Mouse (Mus musculus) left cerebral cortex, adult 9 months (tissue): Measurements from ENCODE around the gene Pigw.

ENCODE experiments used
- DNase-seq, 2 experiments: peaks; one replicate each; pipeline ENCODE4 v3.0.0; 2022; ENCODE audit warnings: low spot score in 2 of 2

Pigw gene

DNA sequence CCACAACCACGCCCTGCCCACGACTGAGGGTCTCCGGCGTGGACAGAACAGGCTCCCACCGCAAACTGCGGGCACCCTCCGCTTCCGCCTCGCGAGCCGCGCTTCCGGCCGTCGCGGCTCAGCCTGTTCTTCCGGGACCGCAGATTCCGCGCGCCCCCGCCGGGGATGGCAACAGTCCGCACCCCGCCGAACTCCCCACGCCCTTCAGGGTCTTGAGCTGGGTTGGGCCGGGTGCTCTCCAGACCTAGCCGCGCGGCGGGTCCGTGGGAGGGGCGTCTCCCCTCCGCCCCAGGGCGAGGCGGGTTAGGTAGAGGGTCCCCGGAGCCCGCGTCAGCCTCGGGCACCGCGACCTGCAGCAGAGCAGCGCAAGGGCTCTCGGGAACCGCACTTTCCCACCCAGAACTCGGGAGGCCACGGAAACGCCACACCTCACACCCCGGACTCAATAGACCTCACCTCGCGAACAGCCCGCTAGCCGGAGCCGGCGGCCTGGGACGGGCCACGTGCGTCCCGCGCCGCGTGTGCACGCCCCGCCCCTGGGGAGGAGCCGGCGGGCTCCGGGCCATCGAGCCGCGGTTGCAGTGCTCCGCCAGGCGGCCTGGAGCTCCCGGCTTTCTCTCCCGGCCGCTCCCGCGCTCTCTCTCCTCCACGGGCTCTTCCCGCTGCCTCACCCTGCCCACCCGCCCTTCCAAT lies at the start of gene Pigw, which contains the start of gene Myo19:
Gene Pigw, minus strand, starts transcription at position 514 of the 693 bp plus-strand sequence.
Gene Myo19, plus strand, starts transcription at position 377 of the 693 bp plus-strand sequence.
- DNase-seq = peak in 1 of 2 experiments; percentile 59

DNA sequence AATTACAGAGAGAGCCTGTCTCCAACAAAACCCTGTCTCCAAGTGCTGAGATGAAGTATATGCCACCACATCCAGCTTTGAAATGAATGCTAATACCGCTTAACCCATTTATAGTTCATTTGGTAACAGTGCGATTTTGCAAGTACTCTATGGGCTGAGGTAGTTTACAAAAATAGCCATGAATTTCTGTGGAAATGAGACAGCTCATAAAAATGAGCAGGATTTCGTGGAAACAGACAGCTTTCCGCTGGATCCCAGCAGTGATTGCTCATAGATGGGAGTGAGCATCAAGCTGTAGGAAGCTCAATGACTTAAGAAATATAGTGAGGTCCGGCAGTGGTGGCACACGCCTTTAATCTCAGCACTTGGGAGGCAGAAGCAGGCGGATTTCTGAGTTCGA lies 40.9 kb upstream of the Pigw start:
- DNase-seq = no peak

- no peak for DNase-seq
Observed at GRCm38 (mm10) chr11:84919951-84920350, 39.9 kb upstream of the Pigw start.

DNA sequence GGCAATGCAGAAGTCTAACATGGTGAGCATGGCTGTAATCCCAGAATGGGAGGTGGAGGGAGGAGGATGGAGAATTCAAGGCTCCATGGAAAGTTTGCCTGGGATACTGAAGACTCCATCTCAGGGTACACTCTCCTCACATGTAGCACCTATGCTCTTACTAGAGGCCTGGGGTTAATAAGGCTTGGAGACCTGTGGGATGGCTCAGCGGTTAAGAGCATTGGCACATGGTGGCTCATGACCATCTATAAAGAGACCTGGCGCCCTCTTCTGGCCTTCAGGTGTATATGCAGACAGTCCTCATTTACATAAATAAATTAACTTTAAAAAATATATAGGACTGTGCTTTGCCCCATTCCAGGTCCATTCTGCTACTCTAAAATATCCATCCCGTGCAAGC lies 39.2 kb upstream of the Pigw start:
- no peak for DNase-seq

GRCm38 (mm10) chr11:84918425-84918824 lies 38.3 kb upstream of the Pigw start:
- DNase-seq = peak in 1 of 2 experiments; percentile 88

GRCm38 (mm10) chr11:84916703-84917300 lies 36.7 kb upstream of the Pigw start:
- no peak for DNase-seq

GRCm38 (mm10) chr11:84916053-84916702 lies 36.1 kb upstream of the Pigw start, which contains the start of gene Znhit3:
TSS of gene Znhit3 (minus strand) at chr11:84916366.
- DNase-seq = peak; percentile 75 to 92

GRCm38 (mm10) chr11:84914673-84915072 lies 34.6 kb upstream of the Pigw start:
- no peak for DNase-seq

DNA sequence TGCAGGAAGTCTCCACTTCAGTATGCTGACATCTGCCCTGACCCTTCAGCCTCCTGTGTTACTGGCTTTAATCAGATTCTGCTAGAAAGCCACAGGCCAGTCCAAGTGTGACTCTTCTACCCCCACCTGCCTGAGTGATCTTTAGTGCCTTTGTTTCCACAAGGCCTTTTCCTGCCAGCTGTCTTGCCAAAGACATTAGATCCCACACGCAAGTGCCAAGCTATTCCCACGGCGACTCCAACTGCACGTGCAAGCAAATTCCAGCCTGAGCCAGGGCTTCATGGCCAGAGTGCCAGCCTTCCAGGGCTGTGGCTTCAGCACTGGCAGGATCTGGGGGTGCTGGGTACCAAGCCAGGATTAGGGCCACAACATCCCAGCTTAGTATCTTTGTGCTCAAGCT lies 30.3 kb upstream of the Pigw start:
- no peak for DNase-seq

GRCm38 (mm10) chr11:84908480-84908879 lies 28.4 kb upstream of the Pigw start:
- no peak for DNase-seq

DNA sequence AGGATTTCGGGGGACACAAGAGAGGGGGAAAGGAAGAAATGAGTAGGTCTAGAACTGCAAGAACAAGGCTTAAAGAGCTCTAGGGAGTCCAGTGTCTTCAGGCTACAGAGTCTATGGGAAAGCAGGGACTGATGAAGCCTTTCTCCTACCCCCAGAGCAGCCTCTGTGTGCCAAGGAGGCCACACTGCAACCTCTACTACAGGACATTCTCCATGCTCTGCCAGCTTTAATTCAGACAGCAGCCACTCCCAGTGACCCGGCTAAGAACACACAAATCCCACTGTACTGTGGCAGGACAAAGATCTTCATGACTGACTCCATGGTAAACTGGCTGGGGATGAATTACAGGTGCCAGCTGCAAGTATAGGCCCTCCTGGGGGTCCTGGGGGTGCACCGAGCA lies 27.0 kb upstream of the Pigw start:
- no peak for DNase-seq

- peak in 1 of 2 experiments; percentile 59 for DNase-seq
Observed at GRCm38 (mm10) chr11:84904597-84905144, 24.6 kb upstream of the Pigw start.

DNA sequence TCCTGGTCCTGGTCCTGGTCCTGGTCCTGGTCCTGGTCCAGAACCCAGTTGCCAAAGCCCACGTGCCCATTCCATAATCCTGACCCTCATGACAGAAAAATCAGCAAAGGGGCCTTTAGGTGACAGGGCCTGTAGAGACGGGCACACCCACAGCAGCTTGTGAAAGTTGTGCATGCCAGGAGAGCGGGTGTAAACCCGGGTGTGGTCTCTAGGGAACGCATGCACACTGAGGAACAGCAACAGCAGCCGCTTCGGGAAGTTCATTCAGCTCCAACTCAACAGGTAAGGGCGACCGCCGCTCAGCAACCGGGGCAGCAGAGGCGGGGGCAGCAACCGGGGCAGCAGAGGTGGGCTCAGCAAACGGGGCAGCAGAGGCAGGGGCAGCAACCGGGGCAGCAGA lies 13.0 kb upstream of the Pigw start:
- DNase-seq = no peak

DNA sequence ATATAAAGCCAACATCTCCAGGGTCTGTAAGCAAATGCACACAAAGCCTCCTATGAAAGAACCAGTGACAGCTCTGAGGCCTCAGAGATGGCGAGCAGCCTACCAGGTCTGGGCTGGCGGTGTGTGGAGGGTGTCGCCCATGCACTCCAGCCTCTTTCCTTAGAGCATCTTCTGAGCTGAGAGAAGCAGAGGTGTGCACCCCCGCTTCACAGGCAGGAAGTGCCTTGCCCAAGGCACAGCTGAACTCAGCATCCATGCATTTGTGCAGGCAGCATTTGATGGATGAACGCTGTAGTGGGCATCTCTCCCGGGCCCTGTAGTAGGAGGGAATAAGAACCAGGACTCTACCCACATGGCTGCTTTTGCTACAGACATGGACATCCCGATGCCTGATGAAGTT lies 11.6 kb upstream of the Pigw start:
- DNase-seq = no peak

DNA sequence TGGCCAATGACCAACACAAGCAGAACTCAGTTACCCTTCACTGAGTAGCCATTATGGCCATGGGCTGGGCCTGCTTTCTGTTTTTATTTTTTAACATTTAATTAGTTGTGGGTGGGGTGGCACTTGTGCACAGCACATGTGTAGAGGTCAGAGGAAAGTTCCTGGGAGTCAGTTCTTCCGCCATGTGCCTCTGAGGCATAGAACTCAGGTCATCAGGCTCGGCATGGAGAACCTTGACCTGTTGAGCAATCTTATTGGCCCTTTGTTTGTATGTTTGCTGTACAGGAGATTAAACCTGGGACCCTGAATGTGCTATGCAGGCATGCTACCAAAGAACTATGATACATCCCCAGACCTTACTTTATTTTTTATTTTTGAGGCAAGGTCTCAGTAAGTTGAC lies 9.4 kb upstream of the Pigw start:
- DNase-seq = no peak

GRCm38 (mm10) chr11:84888025-84888424 lies 7.9 kb upstream of the Pigw start:
- DNase-seq = no peak

GRCm38 (mm10) chr11:84886767-84887511 lies 6.9 kb upstream of the Pigw start:
- DNase-seq = no peak

- no peak for DNase-seq
Observed at GRCm38 (mm10) chr11:84886236-84886635, 6.2 kb upstream of the Pigw start.

DNA sequence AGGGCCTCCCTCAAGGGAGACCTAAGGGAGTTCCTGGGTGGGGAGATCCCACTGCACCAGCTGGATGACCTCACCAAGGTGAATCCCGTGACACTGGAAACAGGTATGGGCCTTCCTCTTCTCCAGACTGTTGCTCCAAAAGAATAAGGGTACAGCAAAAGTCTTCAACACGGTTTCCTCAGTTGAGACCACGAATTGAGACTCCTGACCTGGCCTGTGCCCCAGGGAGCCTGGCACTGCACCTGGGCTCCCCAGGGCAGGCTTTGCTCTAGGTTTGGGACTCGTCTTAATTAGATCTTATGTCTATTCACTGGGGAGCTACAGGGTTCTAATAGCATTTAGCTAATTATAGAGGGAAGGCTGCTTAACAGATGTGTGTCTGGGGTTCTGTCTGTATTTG lies 5.2 kb upstream of the Pigw start:
- DNase-seq = no peak

DNA sequence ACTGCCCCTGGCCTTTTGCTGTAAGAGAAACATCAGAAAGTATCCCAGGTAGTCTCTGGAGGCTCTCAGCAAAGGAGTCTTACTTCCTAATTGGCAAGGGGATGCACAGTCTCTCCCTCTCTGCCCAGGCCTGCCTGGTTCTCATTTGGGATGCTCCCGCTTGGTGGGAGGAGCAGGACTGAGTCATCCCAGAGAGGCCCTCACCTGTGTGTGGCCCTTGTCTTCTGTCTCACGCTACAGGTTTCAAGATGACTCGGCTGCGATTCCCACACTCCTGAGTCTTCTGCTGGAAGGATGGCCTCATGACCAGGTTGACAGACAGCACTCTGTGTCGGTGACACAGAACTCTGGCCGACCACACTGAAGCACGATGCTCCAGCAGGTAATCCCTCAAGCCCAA lies 2.3 kb upstream of the Pigw start:
- no peak for DNase-seq

DNA sequence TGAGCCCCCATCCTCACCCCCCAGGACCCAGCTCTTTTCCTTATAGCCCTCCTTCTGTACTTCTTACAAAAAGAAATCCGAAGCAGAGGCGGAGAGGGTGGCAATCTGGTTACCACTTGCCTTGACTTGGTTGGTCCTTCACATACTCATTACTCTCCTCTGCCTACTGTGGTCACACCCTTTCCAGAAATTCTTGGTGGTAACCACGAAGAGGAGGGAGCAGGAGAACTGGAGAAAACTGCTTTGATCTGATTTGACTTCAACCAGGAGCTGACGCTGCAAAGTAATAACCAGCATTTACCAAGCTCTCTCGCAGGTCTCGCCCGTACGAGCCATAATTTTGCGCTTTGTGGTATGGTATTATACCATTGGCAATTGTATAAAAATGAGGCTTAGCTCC lies 886 bp upstream of the Pigw start:
- DNase-seq = no peak

DNA sequence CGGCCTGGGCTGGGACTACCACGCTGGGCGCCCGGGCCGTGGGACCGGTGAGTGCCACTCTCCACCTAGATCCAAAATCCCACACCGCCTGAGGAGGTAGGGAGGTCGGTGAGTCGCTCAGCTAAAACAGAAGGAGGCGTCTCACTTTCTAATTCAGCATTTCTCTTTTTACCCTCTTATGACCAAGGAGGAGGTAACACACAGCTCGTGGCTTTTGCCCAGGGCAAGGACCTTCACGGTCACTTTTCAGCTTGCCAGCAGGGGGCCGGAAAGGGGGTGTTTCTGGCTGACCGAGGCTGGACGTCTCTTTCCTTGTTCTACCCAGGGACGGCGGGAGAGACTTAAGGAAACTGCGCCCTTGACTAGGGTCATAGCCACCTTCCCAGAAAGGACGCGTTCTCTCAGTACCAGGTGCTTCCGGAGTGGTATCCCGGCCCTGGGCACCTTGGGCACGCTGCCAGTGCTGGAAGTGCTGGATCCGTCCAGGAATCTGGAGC lies 428 bp upstream of the Pigw start:
- DNase-seq = no peak
